Mouse (Mus musculus) yolk sac, embryonic 10.5 days (tissue): ENCODE measurements at regions not wholly inside any gene's neighbourhood (a gene's known extent, or its start where the extent isn't known, plus 50 kb on each side); places are given as distances from the start of the nearest gene placed in this dataset.
A peak's percentile ranks its signal among the peaks of the same experiment; 100 is the strongest.

Source experiments
- DNase-seq: peaks from one replicate; pipeline ENCODE4 v3.0.0-alpha.2; 2017; ENCODE audit warnings: low spot score

- no peak for DNase-seq
These were observed 926.3 kb downstream of the 4930447A16Rik start for GRCm38 (mm10) chr15:38351701-38352100.

- DNase-seq: no peak
These were observed 928.0 kb downstream of the 4930447A16Rik start for GRCm38 (mm10) chr15:38353371-38353770.

- DNase-seq: no peak
These were observed 933.7 kb downstream of the 4930447A16Rik start for GRCm38 (mm10) chr15:38359053-38359452.

- DNase-seq: no peak
These were observed 938.2 kb downstream of the 4930447A16Rik start for GRCm38 (mm10) chr15:38363522-38363921.

- DNase-seq: no peak
These were observed 938.7 kb downstream of the 4930447A16Rik start for GRCm38 (mm10) chr15:38364014-38364413.

- DNase-seq: no peak
These were observed 942.3 kb downstream of the 4930447A16Rik start for GRCm38 (mm10) chr15:38367643-38368042.

- no peak for DNase-seq
These were observed 942.9 kb downstream of the 4930447A16Rik start for GRCm38 (mm10) chr15:38368291-38368690.

GRCm38 (mm10) chr15:38371404-38372090 is 946.2 kb downstream of the 4930447A16Rik start:
- DNase-seq: no peak

- peak; percentile 82 for DNase-seq
These were observed 948.4 kb downstream of the 4930447A16Rik start for GRCm38 (mm10) chr15:38373797-38374196.

- DNase-seq: no peak
These were observed 949.4 kb downstream of the 4930447A16Rik start for GRCm38 (mm10) chr15:38374786-38375185.

- no peak for DNase-seq
These were observed 952.8 kb downstream of the 4930447A16Rik start for GRCm38 (mm10) chr15:38378106-38378505.

- DNase-seq: no peak
These were observed 962.3 kb downstream of the 4930447A16Rik start for GRCm38 (mm10) chr15:38387617-38388016.

GRCm38 (mm10) chr15:38388436-38388835 is 963.1 kb downstream of the 4930447A16Rik start:
- DNase-seq: no peak

GRCm38 (mm10) chr15:38390450-38390849 is 965.1 kb downstream of the 4930447A16Rik start:
- DNase-seq: no peak

GRCm38 (mm10) chr15:38391420-38391819 is 966.1 kb downstream of the 4930447A16Rik start:
- peak; percentile 60 for DNase-seq

GRCm38 (mm10) chr15:38391860-38392259 is 966.5 kb downstream of the 4930447A16Rik start:
- DNase-seq: peak; percentile 74

- DNase-seq: peak; percentile 71
These were observed 967.2 kb downstream of the 4930447A16Rik start for GRCm38 (mm10) chr15:38392441-38393149.

GRCm38 (mm10) chr15:38398852-38399251 is 973.5 kb downstream of the 4930447A16Rik start:
- no peak for DNase-seq

GRCm38 (mm10) chr15:38402762-38403161 is 977.4 kb downstream of the 4930447A16Rik start:
- no peak for DNase-seq

- peak; percentile 54 for DNase-seq
These were observed 978.5 kb downstream of the 4930447A16Rik start for GRCm38 (mm10) chr15:38403760-38404375.

GRCm38 (mm10) chr15:38406114-38406960 is 981.0 kb downstream of the 4930447A16Rik start:
- DNase-seq: peak; percentile 89

GRCm38 (mm10) chr15:38407476-38407875 is 982.1 kb downstream of the 4930447A16Rik start:
- no peak for DNase-seq
